Mouse (Mus musculus) adrenal gland, postnatal 14 days (tissue): ENCODE results near the gene Gm11214. TPM values are rescaled to one million over a fixed set of nuclear protein-coding genes. Genes with fewer than 3 reads are reported as not detected.
A peak's percentile ranks its signal among the peaks of the same experiment; 100 is the strongest.

ENCODE experiments used
- DNase-seq: peaks from one replicate; pipeline ENCODE4 v3.0.0; 2021; ENCODE audit warnings: mixed read lengths
- total RNA-seq: library from RNA; stranded (reverse); gene quantifications from 2 replicates; pipeline ENCODE4 v1.2.3, GENCODE M21; 2021

Gm11214 gene
- total RNA-seq, 1 experiment from 2014 or later: not detected

DNA sequence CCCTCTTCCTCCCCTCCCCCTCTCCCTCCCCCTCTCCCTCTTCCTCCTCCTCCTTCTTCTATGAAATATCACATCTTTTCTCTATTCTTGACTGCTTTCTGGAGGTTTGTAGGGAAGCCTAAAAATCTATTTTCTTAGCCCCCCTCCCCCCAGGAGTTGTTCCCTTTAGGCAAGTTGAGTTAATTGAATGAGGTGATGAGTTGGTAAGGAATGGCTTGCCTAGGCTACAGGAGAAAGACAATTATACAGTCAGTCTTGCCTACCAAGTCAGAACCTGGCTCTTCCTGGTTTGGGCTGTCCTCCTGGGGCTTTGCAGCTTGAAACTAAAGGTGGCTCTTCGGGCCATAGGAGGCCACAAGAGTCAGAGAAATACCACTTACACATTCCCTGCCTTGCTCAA is 3.4 kb downstream of the Gm11214 start:
- no peak for DNase-seq

GRCm38 (mm10) chr4:63659086-63659485 is 4.1 kb downstream of the Gm11214 start:
- DNase-seq: no peak

DNA sequence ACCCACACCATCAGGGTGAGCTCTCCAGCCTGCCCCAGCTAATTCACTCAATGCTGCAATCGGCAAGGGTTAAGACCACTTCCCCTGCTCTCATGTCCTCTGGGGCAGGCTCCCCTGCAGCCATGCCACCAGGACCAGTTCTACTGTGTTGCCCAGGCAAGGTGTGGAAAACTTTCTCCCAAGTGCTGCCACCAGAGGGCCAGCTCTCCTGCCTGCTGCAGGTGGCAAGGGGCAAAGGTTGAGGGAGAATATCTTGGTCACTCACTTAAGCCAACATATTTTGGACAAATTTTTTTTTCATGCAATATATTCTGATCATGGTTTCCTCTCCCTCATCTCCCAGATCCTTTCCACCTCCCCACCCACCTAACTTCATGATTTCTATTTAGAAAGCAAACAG is 8.8 kb downstream of the Gm11214 start:
- no peak for DNase-seq

- no peak for DNase-seq
Measured at GRCm38 (mm10) chr4:63643956-63644726, 19.0 kb downstream of the Gm11214 start.

- no peak for DNase-seq
Measured at GRCm38 (mm10) chr4:63639842-63640241, 23.3 kb downstream of the Gm11214 start.

- no peak for DNase-seq
Measured at GRCm38 (mm10) chr4:63638603-63639002, 24.6 kb downstream of the Gm11214 start.

DNA sequence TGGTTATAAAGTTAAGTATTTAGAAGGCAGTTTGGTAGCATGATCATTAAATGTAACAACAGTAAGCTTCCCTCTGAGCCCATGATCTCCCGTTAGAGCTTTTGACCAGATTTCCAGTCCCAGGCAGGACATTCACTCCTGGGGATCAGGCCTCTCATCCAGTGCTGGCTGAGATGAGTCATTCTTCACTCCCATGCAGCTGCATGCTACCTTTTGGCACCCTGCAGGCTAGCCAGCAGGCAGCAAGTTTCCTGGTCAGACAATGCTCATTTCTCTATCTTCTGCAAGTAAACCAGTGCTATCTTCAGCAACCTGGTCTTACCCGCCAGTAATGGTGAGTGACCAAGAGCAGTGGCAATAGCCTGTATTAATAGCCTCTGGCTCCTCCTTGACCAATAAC is 30.0 kb downstream of the Gm11214 start:
- no peak for DNase-seq

DNA sequence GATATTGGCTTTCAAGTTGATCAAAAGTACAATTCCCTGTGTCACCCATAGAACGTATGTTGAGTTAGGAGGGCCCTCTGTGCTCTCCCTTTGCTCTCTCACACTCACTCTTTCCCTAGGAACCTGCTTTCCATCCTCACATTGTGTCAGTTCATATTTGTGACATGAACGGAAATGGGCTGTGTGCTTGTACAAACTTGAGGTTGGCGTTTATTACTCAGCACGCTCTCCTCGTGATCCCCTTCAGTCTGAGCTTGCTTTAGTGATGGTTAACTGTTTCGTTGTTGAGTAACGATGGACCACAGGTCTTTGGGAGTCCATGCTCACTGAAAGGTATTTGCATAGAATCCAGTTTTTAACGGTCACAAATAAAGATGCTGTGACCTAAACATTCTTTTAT is 36.1 kb downstream of the Gm11214 start:
- DNase-seq: no peak

DNA sequence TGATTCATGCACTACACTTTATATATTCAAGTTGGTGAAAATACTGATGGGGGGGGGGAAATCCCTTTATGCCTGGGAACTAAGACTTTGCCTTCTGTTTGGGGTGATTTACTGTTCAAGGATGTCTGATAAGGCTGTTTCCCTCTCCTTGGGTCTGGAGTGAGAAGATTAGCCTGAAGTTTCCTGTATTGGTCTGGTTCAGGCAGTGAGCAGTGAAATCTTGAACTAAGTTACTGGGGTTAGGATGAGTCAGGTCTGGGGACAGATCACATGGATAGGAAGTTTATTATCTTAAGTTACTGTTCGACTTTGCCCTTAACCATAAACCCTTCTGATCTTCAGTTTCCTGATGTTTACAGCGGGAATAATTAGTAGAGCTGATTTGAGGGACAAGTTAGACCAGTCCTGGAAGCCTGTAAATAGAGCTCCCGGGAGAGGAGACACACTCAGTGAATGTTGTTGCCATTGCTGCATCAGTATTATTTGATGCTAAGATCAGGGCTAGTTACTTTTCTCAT is 37.6 kb downstream of the Gm11214 start:
- DNase-seq: no peak

GRCm38 (mm10) chr4:63622378-63622835 is 40.8 kb downstream of the Gm11214 start, which contains the start of gene Tex48:
TSS of gene Tex48 (minus strand) at chr4:63622428.
- peak; percentile 44 for DNase-seq

DNA sequence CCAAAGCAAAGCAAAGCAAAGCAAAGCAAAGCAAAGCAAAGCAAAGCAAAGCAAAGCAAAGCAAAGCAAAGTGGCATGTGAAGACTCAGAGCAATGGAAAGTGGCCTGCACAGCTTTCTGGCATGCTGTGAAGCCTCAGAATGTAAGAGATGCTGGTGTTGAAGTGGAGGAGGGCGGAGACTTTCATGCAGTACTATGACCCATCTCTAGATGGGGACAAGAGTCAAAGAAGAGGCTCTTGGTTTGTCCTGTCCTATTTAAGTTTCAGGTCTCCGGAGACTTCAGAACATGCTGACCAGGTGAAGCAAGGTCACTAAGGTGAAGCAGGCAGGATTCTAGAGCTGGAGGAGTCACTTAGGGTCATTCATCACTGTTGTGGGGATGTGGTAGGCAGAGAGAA is 41.3 kb downstream of the Gm11214 start:
- no peak for DNase-seq

Other genes with a start within 250 kb of the Gm11214 start
- gene Whrn, start 167.4 kb downstream of the Gm11214 start, total RNA-seq: 26.5 TPM in 2 replicates
- gene Atp6v1g1, start 118.6 kb downstream of the Gm11214 start, total RNA-seq: 132 and 135 TPM in 2 replicates
- gene Tmem268, start 104.6 kb downstream of the Gm11214 start, total RNA-seq: 12.3 and 13.0 TPM in 2 replicates
- not detected in 2 replicates for gene Gm11213, start 58.1 kb downstream of the Gm11214 start, total RNA-seq
- not detected in 2 replicates for gene Tex48, start 41.0 kb downstream of the Gm11214 start, total RNA-seq
- 0.34 and 0.37 TPM in 2 replicates for gene Tnfsf15, start 81.7 kb upstream of the Gm11214 start, total RNA-seq
- 0.41 TPM in 1 of 2 replicates, not detected in the other for gene Tnfsf8, start 198.0 kb upstream of the Gm11214 start, total RNA-seq